ENCODE assay signal across 15 mouse cellular contexts in the genomic region with DNA sequence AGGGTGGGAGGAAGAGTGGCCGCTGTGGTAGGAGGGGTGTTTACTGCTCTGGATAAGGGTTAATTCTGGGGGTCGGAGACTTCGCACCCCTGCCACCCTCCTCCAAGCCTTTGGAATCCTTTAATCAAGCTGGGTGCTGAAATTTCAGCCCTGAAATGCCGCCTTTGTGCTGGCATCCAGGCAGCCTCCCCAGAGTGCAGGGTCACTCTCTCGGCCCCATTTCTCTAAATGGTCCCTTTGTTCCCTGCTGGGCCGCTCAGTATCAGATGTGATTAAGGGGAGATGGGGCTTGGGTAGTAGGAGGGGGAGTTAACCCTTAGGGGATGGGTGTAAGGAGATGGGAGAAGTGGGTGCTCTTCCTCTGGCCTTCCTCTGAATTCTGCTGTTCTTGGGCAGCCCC. TPM values are rescaled to one million over a fixed set of nuclear protein-coding genes. Genes with fewer than 3 reads are reported as not detected.
DNase-seq lines count a peak whose midpoint lies in the region; ATAC-seq lines count a peak whose summit lies in the region.
"Had no signal": no experiment of that assay in that cellular context is flagged by ENCODE, and none has a peak within 500 bp of the region (broad histone marks: within the 10 kb centered on the region; RNA-seq: fewer than 3 reads in every experiment).

No protein-coding gene starts in this region.

- 34% methylated on average over 6 of the region's 6 CpGs for WGBS in forebrain, embryonic 15.5 days
- WGBS in limb, embryonic 15.5 days: 63% methylated on average over 6 of the region's 6 CpGs

- H3K4me1 ChIP-seq in forebrain, embryonic 15.5 days: peaks cover 13% of the 10 kb centered on the region
- 0 out of 2 replicates have a peak, but pooled peaks cover 7% of the 10 kb centered on the region for H3K4me1 ChIP-seq in limb, embryonic 15.5 days

- H3K9ac ChIP-seq in forebrain, embryonic 15.5 days (replicated peaks): no peak overlapping the region
- H3K9ac ChIP-seq in limb, embryonic 15.5 days: no peak overlapping the region

- no peak for ATAC-seq in forebrain, embryonic 15.5 days (replicated peaks)
- no peak for ATAC-seq in limb, embryonic 15.5 days (ENCODE audit: insufficient number of reproducible peaks, low FRiP score, low TSS enrichment, low read depth)

- peak overlapping the region; percentile 72 for H3K27ac ChIP-seq in forebrain, embryonic 15.5 days (replicated peaks)
- peak overlapping the region; percentile 33; the same call in 1 of the 2 replicates for H3K27ac ChIP-seq in limb, embryonic 15.5 days
- H3K27ac ChIP-seq: heart, adult 2 months had no signal

- H3K4me3 ChIP-seq in forebrain, embryonic 15.5 days: no peak overlapping the region
- no peak overlapping the region for H3K4me3 ChIP-seq in limb, embryonic 15.5 days
- H3K4me3 ChIP-seq: heart, adult 2 months; myocyte had no signal

- no peaks in the 10 kb centered on the region for H3K9me3 ChIP-seq in forebrain, embryonic 15.5 days
- H3K9me3 ChIP-seq in limb, embryonic 15.5 days: no peaks in the 10 kb centered on the region

- peaks cover 15% of the 10 kb centered on the region for H3K36me3 ChIP-seq in forebrain, embryonic 15.5 days
- peaks cover 53% of the 10 kb centered on the region for H3K36me3 ChIP-seq in limb, embryonic 15.5 days

- DNase-seq in retina, postnatal 1 day: peak; percentile 79
- no peak for DNase-seq in retina, embryonic 14.5 days (ENCODE audit: low spot score)
- peak; percentile 18 for DNase-seq in telencephalon, adult 2 months (ENCODE audit: low read depth, low spot score)
- DNase-seq in urinary bladder, postnatal 36 days (ENCODE audit: low spot score in 2 of 2): no peak
- no peak for DNase-seq in cerebellum, adult 8-10 months
- DNase-seq in left cerebral cortex, postnatal 4 days: no peak
- DNase-seq: adrenal gland, postnatal 14 days; cerebellum, postnatal 36 days; heart, adult 2 months; kidney, postnatal 25 days; lung, postnatal 10 days; right cerebral cortex, postnatal 25 days had no signal

- intact Hi-C loops in left cerebral cortex, postnatal 4 days (cut with DNase I): no loop called here

- no peaks in the 10 kb centered on the region for H3K27me3 ChIP-seq in forebrain, embryonic 15.5 days
- peaks cover 5% of the 10 kb centered on the region; the same call in 1 of the 2 replicates for H3K27me3 ChIP-seq in limb, embryonic 15.5 days

- H3K4me2 ChIP-seq in forebrain, embryonic 15.5 days (replicated peaks): no peak overlapping the region
- no peak overlapping the region for H3K4me2 ChIP-seq in limb, embryonic 15.5 days

RNA-seq across cellular contexts. Expression of gene 1700088E04Rik, which starts 11.7 kb away (rescaled TPM):
- polyA plus RNA-seq in forebrain, embryonic 15.5 days (2015; fragmentation: Nextera tagmentation; extraction: Ambion mirVana): 11.9 and 16.8 TPM in 2 replicates
- polyA plus RNA-seq in limb, embryonic 15.5 days (2015; fragmentation: Nextera tagmentation; extraction: Ambion mirVana): 6.3 and 8.5 TPM in 2 replicates
- 10 to 100 TPM; 12.1 to 13.1 TPM for total RNA-seq in left cerebral cortex, postnatal 4 days (2021)

RNA-seq across cellular contexts. Expression of gene Polr2f, which starts 11.9 kb away (rescaled TPM):
- polyA plus RNA-seq in forebrain, embryonic 15.5 days (2015; fragmentation: Nextera tagmentation; extraction: Ambion mirVana): 293 and 308 TPM in 2 replicates
- 295 and 310 TPM in 2 replicates for polyA plus RNA-seq in limb, embryonic 15.5 days (2015; fragmentation: Nextera tagmentation; extraction: Ambion mirVana)
- total RNA-seq in left cerebral cortex, postnatal 4 days (2021): 100 to 1,000 TPM; 143 to 152 TPM

RNA-seq across cellular contexts. Expression of gene Sox10, which starts 12.3 kb away (rescaled TPM):
- 1.7 and 1.9 TPM in 2 replicates for polyA plus RNA-seq in forebrain, embryonic 15.5 days (2015; fragmentation: Nextera tagmentation; extraction: Ambion mirVana)
- polyA plus RNA-seq in limb, embryonic 15.5 days (2015; fragmentation: Nextera tagmentation; extraction: Ambion mirVana): 4.2 and 5.2 TPM in 2 replicates
- 10 to 100 TPM; 16.5 to 18.1 TPM for total RNA-seq in left cerebral cortex, postnatal 4 days (2021)
- polyA plus RNA-seq: myocyte had no signal

RNA-seq across cellular contexts. Expression of gene Micall1, which starts 44.0 kb away (rescaled TPM):
- 8.0 and 9.7 TPM in 2 replicates for polyA plus RNA-seq in forebrain, embryonic 15.5 days (2015; fragmentation: Nextera tagmentation; extraction: Ambion mirVana)
- polyA plus RNA-seq in limb, embryonic 15.5 days (2015; fragmentation: Nextera tagmentation; extraction: Ambion mirVana): 15.1 and 16.3 TPM in 2 replicates
- total RNA-seq in left cerebral cortex, postnatal 4 days (2021): 10 to 100 TPM; 61.5 to 66.6 TPM

Comparison
In these comparisons a context has a peak if more than half of its experiments do, and no peak if none do; other contexts are left out.
1. DNase-seq: peak in retina, postnatal 1 day (single experiment) and telencephalon, adult 2 months (single experiment); none in retina, embryonic 14.5 days (single experiment), urinary bladder, postnatal 36 days (0 of 2), cerebellum, adult 8-10 months (single experiment) and left cerebral cortex, postnatal 4 days (single experiment).